Mouse (Mus musculus): ENCODE measurements around the gene Abhd16a. TPM values are rescaled to one million over a fixed set of nuclear protein-coding genes. Genes with fewer than 3 reads are reported as not detected.

The Abhd16a gene
- total RNA-seq, 2 experiments from 2014 or later, result 50.6 to 53.5 TPM

Other genes with a start within 250 kb of the Abhd16a start
- 10 to 100 TPM; 27.4 to 27.9 TPM for gene Skiv2l, start 239.1 kb upstream of the Abhd16a start, total RNA-seq (2021)
- 10 to 100 TPM; 30.4 to 34.2 TPM for gene Nelfe, start 238.9 kb upstream of the Abhd16a start, total RNA-seq (2021)
- gene Cfb, start 226.7 kb upstream of the Abhd16a start, total RNA-seq (2021), result 1 to 10 TPM in 1 of 2 experiments, under 1 TPM in 1; 0.88 to 2.6 TPM
- 1 to 10 TPM; 7.9 TPM for gene Zbtb12, start 209.8 kb upstream of the Abhd16a start, total RNA-seq (2021)
- gene Gm20547, start 207.2 kb upstream of the Abhd16a start, total RNA-seq (2021), result not detected
- gene C2, start 191.0 kb upstream of the Abhd16a start, total RNA-seq (2021), result 1 to 10 TPM; 3.0 to 3.7 TPM
- gene Ehmt2, start 190.8 kb upstream of the Abhd16a start, total RNA-seq (2021), result 10 to 100 TPM; 55.7 to 56.8 TPM
- gene Slc44a4, start 174.8 kb upstream of the Abhd16a start, total RNA-seq (2021), result not detected
- gene Neu1, start 158.0 kb upstream of the Abhd16a start, total RNA-seq (2021), result 10 to 100 TPM; 10.1 to 11.7 TPM
- 1 to 10 TPM; 4.8 to 5.2 TPM for gene Hspa1b, start 130.0 kb upstream of the Abhd16a start, total RNA-seq (2021)
- gene Gm20481, start 119.4 kb upstream of the Abhd16a start, total RNA-seq (2021), result not detected
- 1 to 10 TPM; 2.6 to 2.9 TPM for gene Hspa1a, start 117.1 kb upstream of the Abhd16a start, total RNA-seq (2021)
- 1 to 10 TPM; 5.3 to 6.6 TPM for gene Hspa1l, start 116.6 kb upstream of the Abhd16a start, total RNA-seq (2021)
- 10 to 100 TPM; 52.2 to 55.0 TPM for gene Lsm2, start 107.4 kb upstream of the Abhd16a start, total RNA-seq (2021)
- 10 to 100 TPM; 46.7 to 49.0 TPM for gene Vars, start 88.3 kb upstream of the Abhd16a start, total RNA-seq (2021)
- 1 to 10 TPM; 1.6 to 1.8 TPM for gene Vwa7, start 72.7 kb upstream of the Abhd16a start, total RNA-seq (2021)
- gene Sapcd1, start 61.2 kb upstream of the Abhd16a start, total RNA-seq (2021), result 1 to 10 TPM in 1 of 2 experiments, under 1 TPM in 1; 0.74 to 1.3 TPM
- 1 to 10 TPM; 4.0 to 6.5 TPM for gene Msh5, start 42.5 kb upstream of the Abhd16a start, total RNA-seq (2021)
- gene Clic1, start 39.3 kb upstream of the Abhd16a start, total RNA-seq (2021), result 100 to 1,000 TPM; 166 to 167 TPM
- gene Ddah2, start 30.2 kb upstream of the Abhd16a start, total RNA-seq (2021), result 100 to 1,000 TPM; 104 to 106 TPM
- gene Ly6g6c, start 23.9 kb upstream of the Abhd16a start, total RNA-seq (2021), result not detected
- under 1 TPM in 1 of 2 experiments, not detected in 1; 0.47 TPM for gene Mpig6b, start 23.1 kb upstream of the Abhd16a start, total RNA-seq (2021)
- gene Ly6g6e, start 12.4 kb upstream of the Abhd16a start, total RNA-seq (2021), result not detected
- gene Ly6g6d, start 11.2 kb upstream of the Abhd16a start, total RNA-seq (2021), result 1 to 10 TPM; 1.6 to 2.4 TPM
- gene Ly6g6f, start 3.7 kb upstream of the Abhd16a start, total RNA-seq (2021), result not detected
- not detected for gene Ly6g5c, start 19.0 kb downstream of the Abhd16a start, total RNA-seq (2021)
- under 1 TPM; 0.52 to 0.62 TPM for gene Ly6g5b, start 26.2 kb downstream of the Abhd16a start, total RNA-seq (2021)
- 1 to 10 TPM; 6.0 to 6.2 TPM for gene Gpank1, start 32.2 kb downstream of the Abhd16a start, total RNA-seq (2021)
- 100 to 1,000 TPM; 189 to 196 TPM for gene Csnk2b, start 32.8 kb downstream of the Abhd16a start, total RNA-seq (2021)
- 10 to 100 TPM; 26.6 to 27.3 TPM for gene D17H6S53E, start 37.1 kb downstream of the Abhd16a start, total RNA-seq (2021)
- not detected for gene Apom, start 42.8 kb downstream of the Abhd16a start, total RNA-seq (2021)
- gene Bag6, start 45.9 kb downstream of the Abhd16a start, total RNA-seq (2021), result 100 to 1,000 TPM; 318 to 321 TPM
- gene Prrc2a, start 75.6 kb downstream of the Abhd16a start, total RNA-seq (2021), result 100 to 1,000 TPM; 248 to 251 TPM
- gene Aif1, start 86.8 kb downstream of the Abhd16a start, total RNA-seq (2021), result 1 to 10 TPM; 2.9 to 3.4 TPM
- 1 to 10 TPM; 4.2 to 4.8 TPM for gene Lst1, start 99.2 kb downstream of the Abhd16a start, total RNA-seq (2021)
- gene Ltb, start 105.2 kb downstream of the Abhd16a start, total RNA-seq (2021), result 1 to 10 TPM in 1 of 2 experiments, under 1 TPM in 1; 0.81 to 1.0 TPM
- 1 to 10 TPM in 1 of 2 experiments, under 1 TPM in 1; 0.76 to 1.3 TPM for gene Tnf, start 112.7 kb downstream of the Abhd16a start, total RNA-seq (2021)
- gene Lta, start 116.1 kb downstream of the Abhd16a start, total RNA-seq (2021), result under 1 TPM; 0.26 to 0.32 TPM
- gene Gm16181, start 131.6 kb downstream of the Abhd16a start, total RNA-seq (2021), result under 1 TPM in 1 of 2 experiments, not detected in 1; 0.52 TPM
- 1 to 10 TPM; 8.0 to 9.3 TPM for gene Atp6v1g2, start 144.4 kb downstream of the Abhd16a start, total RNA-seq (2021)
- 10 to 100 TPM; 10.8 to 11.0 TPM for gene Nfkbil1, start 146.5 kb downstream of the Abhd16a start, total RNA-seq (2021)
- gene Ddx39b, start 152.5 kb downstream of the Abhd16a start, total RNA-seq (2021), result 100 to 1,000 TPM; 221 to 230 TPM
- gene H2-D1, start 173.5 kb downstream of the Abhd16a start, total RNA-seq (2021), result 10 to 100 TPM; 45.9 to 50.4 TPM
- under 1 TPM; 0.43 to 0.55 TPM for gene H2-Q1, start 231.1 kb downstream of the Abhd16a start, total RNA-seq (2021)

Data from heart, postnatal 4 days (tissue).